Mouse (Mus musculus): ENCODE measurements around the gene Olfr923.
"Not testable (repeated sequence)": the region's sequence is repeated elsewhere in the genome, so short reads cannot be mapped to it uniquely, and the experiment has no call there.

Gene Olfr923

DNA sequence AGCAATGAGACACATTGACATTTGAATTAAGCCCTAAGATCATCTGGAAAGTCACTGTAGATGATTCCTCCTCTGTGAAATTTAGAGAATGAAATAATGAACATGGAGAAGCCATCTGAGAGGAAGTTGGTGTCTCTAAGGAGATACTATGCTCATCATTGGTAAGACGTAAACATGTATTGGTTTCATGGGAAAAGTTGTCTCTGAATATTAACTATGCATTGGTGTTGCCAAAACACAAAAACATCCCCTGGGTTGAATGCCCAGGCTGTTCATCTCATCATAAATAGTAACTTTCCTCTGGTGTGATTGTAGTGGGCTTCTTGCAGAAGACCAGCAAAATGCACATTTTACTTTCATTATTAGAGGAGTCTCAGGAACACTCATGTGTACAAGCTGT is at the start of gene Olfr923:
TSS of gene Olfr923 (plus strand) at position 301 of the 400 bp plus-strand sequence.
- no peak for DNase-seq (ENCODE audit: low spot score in 2 of 2)

DNA sequence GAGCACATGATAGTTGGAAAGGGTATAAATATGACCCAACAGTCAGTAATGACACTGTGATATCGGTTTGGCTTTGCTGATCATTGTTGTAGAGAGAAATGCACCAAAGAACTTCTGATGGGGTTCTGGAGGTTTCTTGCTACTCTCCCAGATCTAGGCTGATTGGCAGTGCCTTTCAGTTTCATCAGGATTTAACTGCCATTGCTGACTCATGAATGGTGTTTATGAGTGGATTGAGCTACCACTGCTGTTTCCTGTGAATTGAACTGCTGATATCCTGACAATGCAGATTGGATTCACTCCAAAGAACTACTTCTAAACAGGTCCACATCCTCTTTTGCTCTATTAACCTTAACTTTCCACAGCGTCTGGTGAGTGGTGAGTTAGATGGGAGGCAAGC is 33.7 kb upstream of the Olfr923 start:
- no peak for DNase-seq (ENCODE audit: low spot score in 2 of 2)

DNA sequence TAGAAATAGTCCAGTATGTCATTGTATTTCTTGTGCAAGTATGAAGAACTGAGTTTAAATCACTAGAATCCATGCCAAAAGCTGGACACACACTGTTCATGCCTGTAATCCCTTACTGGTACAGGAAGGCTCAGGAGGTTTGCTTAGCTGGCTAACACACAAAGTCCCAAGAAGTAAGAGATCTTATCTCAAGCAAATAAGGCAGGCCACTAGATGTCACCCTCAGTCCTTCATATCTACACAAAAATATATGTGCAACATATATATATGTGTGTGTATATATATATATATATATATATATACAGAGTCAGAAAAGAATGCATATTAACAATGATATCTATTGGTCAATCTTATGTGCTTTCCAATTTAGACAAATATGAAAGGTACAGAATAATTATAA is 20.6 kb upstream of the Olfr923 start:
- no peak for DNase-seq (ENCODE audit: low spot score in 2 of 2)

DNA sequence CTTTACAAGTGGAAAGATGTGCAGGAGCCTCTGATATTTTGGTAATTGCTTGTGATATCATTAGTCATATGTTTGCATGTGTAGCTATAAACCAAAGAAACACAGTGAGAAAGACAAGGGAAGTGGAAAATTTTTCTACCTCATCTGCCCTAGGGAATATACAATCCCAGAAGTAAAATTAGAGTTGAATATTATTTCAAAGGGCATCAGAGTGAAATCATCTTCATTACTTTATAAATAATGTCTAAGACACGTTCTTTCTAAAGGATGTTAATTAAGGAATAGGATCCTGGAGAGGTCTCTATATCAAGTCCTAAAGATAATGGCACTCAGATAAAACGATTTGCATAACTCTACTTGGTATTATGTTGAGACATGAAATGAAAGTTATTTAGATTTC is 12.0 kb upstream of the Olfr923 start, which contains the start of gene Olfr922:
TSS of gene Olfr922 (plus strand) at position 301 of the 400 bp plus-strand sequence.
- no peak for DNase-seq (ENCODE audit: low spot score in 2 of 2)

DNA sequence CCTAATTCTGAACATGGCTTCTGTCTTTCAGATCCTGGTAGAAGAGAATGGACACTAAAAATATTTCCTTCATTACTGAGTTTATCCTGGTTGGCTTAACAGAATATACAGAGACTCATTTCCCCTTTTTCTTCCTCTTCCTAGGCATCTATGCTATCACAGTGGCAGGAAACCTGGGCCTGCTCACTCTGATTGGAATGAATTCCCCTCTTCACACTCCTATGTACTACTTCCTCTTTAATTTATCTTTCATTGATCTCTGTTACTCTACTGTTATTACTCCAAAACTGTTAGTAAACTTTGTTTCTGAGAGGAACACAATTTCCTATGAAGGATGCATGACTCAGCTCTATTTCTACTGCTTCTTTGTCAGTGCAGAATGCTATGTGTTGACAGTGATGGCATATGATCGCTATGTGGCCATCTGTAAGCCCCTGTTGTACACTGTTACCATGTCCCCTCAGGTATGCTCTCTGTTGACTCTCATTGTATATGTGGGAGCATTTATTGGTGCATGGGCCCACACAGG is 10.8 kb upstream of the Olfr923 start:
- no peak for DNase-seq (ENCODE audit: low spot score in 2 of 2)

DNA sequence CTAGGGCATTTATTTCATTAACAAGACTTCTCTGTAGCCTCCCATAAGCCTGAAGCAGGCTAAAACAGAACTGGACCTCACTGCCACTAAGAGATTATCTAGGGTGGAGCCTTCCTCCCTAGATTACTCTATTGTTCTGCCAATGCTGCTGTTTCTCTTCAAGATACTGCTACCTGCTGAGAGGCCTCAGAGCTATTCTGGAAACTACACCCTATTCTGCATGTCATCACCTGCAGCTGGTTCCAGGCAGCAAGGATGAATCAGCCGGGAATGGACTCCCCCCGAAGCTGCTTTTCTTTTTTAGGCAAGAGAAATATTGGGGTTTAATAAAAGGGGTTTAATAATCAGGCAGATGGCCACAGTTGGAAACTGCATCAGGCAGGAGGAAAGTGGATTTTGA is 6.7 kb downstream of the Olfr923 start:
- DNase-seq (ENCODE audit: low spot score in 2 of 2) = no peak

DNA sequence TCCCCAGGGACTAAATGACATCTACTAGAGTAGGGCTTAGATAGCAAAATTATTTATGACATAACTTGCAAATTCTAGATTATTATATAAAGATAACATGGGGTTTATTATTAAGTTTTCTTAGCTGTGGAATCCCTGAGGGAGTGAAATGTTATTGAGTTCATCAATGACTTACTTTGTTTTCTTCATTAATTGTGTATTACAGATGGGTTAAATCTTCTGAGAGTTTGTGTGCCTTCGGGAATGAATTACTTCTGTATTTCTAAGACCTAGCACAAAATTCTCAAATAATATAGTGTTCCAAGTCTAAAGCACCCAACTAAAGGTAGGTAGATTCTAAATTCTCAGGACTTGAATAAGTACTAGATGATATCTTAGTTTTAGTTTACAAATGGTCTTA is 17.8 kb downstream of the Olfr923 start, which contains the start of gene Olfr924:
TSS of gene Olfr924 (plus strand) at position 301 of the 400 bp plus-strand sequence.
- DNase-seq (ENCODE audit: low spot score in 2 of 2) = no peak

DNA sequence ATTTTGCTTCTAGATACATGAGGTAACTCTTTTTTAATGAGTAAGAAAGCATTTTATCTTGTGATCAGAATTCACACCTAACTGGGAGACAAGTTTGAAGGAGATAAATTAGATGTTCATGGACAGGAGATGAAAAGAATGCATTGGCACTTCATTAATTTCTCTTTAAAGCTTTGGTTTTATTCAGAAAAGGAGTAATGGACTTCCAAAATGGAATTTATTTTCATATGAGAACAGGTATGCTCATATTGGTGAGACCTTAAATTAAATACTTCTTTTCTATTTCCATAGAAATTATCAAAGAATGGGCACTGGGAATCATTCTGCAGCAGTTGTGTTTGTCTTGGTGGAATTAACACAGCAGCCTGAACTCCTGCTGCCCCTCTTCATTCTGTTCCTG is 28.4 kb downstream of the Olfr923 start, which contains the start of gene Olfr26:
TSS of gene Olfr26 (plus strand) at position 301 of the 400 bp plus-strand sequence.
- no peak for DNase-seq (ENCODE audit: low spot score in 2 of 2)

DNA sequence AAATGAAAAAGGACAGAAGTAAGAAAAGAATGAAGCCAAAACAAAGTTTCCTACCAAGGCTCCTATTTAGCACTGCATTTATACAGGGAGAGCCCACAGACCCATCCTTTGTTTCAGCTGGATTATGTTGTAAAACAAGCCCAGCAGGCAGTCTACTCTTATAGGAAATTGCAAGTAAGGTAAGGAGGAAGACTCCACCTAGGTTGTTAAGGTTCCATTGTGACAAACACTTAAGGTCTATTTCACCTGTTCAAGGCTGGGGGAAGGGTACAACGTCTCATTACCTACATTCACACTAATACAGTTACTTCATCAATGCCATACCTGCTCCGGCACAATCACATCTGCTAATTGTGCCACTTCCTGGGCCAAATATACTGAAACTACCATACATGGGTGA is 48.5 kb downstream of the Olfr923 start:
- DNase-seq (ENCODE audit: low spot score in 2 of 2) = not testable (repeated sequence)

DNA sequence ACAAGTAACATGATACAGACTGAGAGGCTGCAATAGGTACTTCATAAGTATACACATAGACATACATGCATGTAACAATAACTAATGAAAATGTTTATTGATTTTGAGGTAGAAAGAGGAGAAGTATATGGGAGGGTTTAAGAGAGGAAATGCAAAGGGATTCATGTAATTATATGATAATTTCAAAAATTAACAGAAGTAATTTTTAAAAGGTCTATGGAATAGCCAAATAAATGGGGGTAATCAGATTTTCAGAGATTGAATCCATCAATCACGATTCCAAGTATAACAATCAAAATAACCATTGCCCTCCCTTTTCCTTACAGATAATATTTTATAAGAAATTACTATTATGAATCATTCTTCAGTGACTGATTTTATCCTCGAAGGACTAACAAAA is 50.5 kb downstream of the Olfr923 start, which contains the start of gene Olfr926:
TSS of gene Olfr926 (plus strand) at position 301 of the 400 bp plus-strand sequence.
- no peak for DNase-seq (ENCODE audit: low spot score in 2 of 2)
